Mouse (Mus musculus) thymus, adult 2 months (tissue): Measurements from ENCODE around the gene Rnf180.

Experiments
- CTCF ChIP-seq: fragments of 200-500 bp; IDR thresholded peaks from 2 replicates; pipeline ENCODE4 v1.5.1; 2012; ENCODE audit warnings: mild to moderate bottlenecking, control low read depth, low read length, moderate library complexity, borderline replicate concordance; ENCODE audit not compliant: control insufficient read depth, poor library complexity, insufficient read depth; ENCODE audit errors: extremely low read depth
- POLR2A ChIP-seq: fragments of 200-500 bp; IDR thresholded peaks from 2 replicates; pipeline ENCODE4 v1.6.1; 2012; ENCODE audit warnings: mild to moderate bottlenecking, low read length, control low read depth, moderate library complexity; ENCODE audit not compliant: control insufficient read depth, poor library complexity, insufficient read depth; ENCODE audit errors: extremely low read depth

- no peak for TF ChIP-seq CTCF
- TF ChIP-seq POLR2A: no peak
Observed at GRCm38 (mm10) chr13:105294715-105295114, at the start of gene Rnf180.
